Mouse (Mus musculus): ENCODE results near the gene Cys1.

DNA sequence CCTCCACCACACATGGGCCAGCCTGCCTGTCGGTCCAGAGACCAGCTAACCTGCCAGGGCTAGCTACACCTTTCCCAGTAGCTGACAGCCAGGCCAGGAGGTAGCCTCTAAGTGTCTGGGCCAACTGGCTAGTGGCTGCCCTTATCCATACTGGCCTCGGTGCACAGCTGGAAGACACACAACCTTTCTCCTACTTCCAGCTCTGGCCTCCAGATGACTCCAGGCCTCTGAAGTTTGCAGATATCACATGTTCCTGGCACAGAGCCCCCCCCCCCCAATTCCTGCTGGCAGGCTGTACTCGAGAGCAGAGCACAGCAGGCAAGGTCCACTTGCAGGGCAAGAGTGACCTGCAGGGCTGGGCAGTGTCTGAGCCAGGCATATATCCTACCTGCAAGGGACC, 54.4 kb downstream of the Cys1 start:
- TF ChIP-seq POLR2A (IDR thresholded peaks at IDR 0.05; ENCODE audit: insufficient read length, low read depth) (no peak), MYOD1 (IDR thresholded peaks at IDR 0.05; ENCODE audit: control insufficient read depth in 1 of 3, insufficient read length in 2 of 3, low read depth in 2 of 3) (no peak), POLR2AphosphoS2 (IDR thresholded peaks at IDR 0.05; ENCODE audit: insufficient read length, low read depth) (no peak), E2F4 (IDR thresholded peaks at IDR 0.05; ENCODE audit: insufficient read depth) (no peak), SRF (IDR thresholded peaks at IDR 0.05; ENCODE audit: control insufficient read depth, insufficient read length, low read depth) (no peak), MYOG (IDR thresholded peaks at IDR 0.05; ENCODE audit: control insufficient read depth in 1 of 3, insufficient read depth in 1 of 3, insufficient read length in 2 of 3, low read depth in 2 of 3) (no peak), MAX (IDR thresholded peaks at IDR 0.05; ENCODE audit: low read depth) (no peak), TCF12 (IDR thresholded peaks at IDR 0.05; ENCODE audit: insufficient read depth, poor library complexity, severe bottlenecking) (no peak)
